Mouse (Mus musculus) thymus, adult 2 months (tissue): ENCODE results near the gene Pcdh20.

Experiments
- CTCF ChIP-seq: fragments of 200-500 bp; IDR thresholded peaks from 2 replicates; pipeline ENCODE4 v1.5.1; 2012; ENCODE audit warnings: mild to moderate bottlenecking, control low read depth, low read length, moderate library complexity, borderline replicate concordance; ENCODE audit not compliant: control insufficient read depth, poor library complexity, insufficient read depth; ENCODE audit errors: extremely low read depth
- POLR2A ChIP-seq: fragments of 200-500 bp; IDR thresholded peaks from 2 replicates; pipeline ENCODE4 v1.6.1; 2012; ENCODE audit warnings: mild to moderate bottlenecking, low read length, control low read depth, moderate library complexity; ENCODE audit not compliant: control insufficient read depth, poor library complexity, insufficient read depth; ENCODE audit errors: extremely low read depth

DNA sequence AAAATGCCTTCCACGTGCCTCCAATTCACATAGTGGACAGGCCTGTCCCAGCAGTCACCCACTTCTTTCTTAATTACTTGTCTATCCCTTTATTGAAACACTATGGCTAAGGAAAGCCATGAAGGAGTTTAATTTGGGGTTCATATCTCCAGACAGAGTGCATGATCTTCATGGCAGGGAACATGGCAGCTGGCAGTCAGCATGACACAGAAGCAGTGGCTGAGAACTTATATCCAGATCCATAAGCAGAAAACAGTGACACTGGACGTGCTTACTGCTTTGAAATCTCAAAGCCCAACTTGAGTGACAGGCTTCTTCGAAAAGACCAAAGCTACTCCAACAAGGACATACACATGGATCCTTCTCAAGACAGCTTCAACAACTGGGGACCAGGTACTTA is 10.5 kb downstream of the Pcdh20 start:
- TF ChIP-seq POLR2A (no peak), CTCF (no peak)
